ENCODE assay signal across 9 mouse cellular contexts in the genomic region with DNA sequence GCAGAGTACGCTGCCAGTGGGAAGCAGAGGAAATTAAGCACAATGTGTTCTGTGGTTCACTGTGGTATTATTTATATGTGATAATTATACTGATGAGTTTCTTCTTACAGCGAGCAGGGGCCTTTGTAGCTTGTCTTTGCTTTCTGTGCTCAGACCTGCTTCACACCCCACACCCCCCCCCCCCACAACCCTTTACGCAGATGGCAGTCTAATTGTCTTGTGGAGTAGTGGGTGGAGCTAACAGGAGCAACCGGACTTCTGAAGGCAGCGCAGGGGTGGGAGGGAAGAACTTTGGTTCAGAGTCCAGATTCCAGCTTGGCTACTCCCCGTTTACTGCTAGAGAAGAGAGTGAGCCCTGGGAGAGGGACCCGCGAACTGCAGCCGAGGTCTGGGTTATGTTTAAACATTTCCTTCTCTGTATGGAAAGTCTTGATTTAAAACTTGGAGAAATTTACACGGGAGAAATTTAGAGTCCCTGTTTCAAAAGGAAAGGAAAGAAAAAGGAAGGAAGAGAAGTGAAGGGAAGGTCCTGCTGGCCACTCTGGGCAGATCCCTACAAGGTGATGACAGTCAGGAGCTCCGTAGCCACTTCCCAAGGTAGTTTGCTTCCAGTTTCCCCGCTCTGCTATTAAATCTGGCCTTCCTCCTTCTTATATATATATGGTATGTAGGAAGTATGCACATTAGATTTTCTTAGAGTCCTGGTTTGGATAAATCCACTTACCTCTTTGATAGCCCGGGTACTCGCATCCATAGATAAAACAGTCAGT. TPM values are rescaled to one million over a fixed set of nuclear protein-coding genes. Genes with fewer than 3 reads are reported as not detected.
DNase-seq lines count a peak whose midpoint lies in the region; ATAC-seq and TF ChIP-seq lines count a peak whose summit lies in the region.
"Had no signal": no experiment of that assay in that cellular context is flagged by ENCODE, and none has a peak within 500 bp of the region (broad histone marks: within the 10 kb centered on the region; RNA-seq: fewer than 3 reads in every experiment).

No protein-coding gene starts in this region.

- H3K4me1 ChIP-seq in lung, embryonic 15.5 days = peaks cover 17% of the 10 kb centered on the region
- peaks cover 13% of the 10 kb centered on the region; the same call in 1 of the 2 replicates for H3K4me1 ChIP-seq in hindbrain, embryonic 14.5 days (replicated peaks; ENCODE audit: control insufficient read depth, insufficient read depth, low read length)
- H3K4me1 ChIP-seq in limb, embryonic 14.5 days (ENCODE audit: control insufficient read depth, insufficient read depth, low read length) = peaks cover 18% of the 10 kb centered on the region
- H3K4me1 ChIP-seq in small intestine, adult 2 months (ENCODE audit: control insufficient read depth, insufficient read depth, insufficient read length, low read length) = peaks cover 5% of the 10 kb centered on the region; the same call in 1 of the 2 replicates

- WGBS in lung, embryonic 15.5 days = 25% methylated on average over 14 of the region's 14 CpGs
- WGBS in hindbrain, embryonic 14.5 days = 44% methylated on average over 14 of the region's 14 CpGs
- 22% methylated on average over 14 of the region's 14 CpGs for WGBS in limb, embryonic 14.5 days
- WGBS in small intestine, adult 2 months = 15% methylated on average over 14 of the region's 14 CpGs

- no peaks in the 10 kb centered on the region for H3K36me3 ChIP-seq in lung, embryonic 15.5 days
- no peaks in the 10 kb centered on the region for H3K36me3 ChIP-seq in hindbrain, embryonic 14.5 days (replicated peaks; ENCODE audit: control insufficient read depth, insufficient read depth)
- H3K36me3 ChIP-seq in limb, embryonic 14.5 days (ENCODE audit: control insufficient read depth, insufficient read depth, low read length) = no peaks in the 10 kb centered on the region
- H3K36me3 ChIP-seq in small intestine, adult 2 months (ENCODE audit: control insufficient read depth, insufficient read depth, low read length) = no peaks in the 10 kb centered on the region
- H3K36me3 ChIP-seq: G1E had no signal

- H3K4me2 ChIP-seq in lung, embryonic 15.5 days = peak overlapping the region; percentile 50
- H3K4me2 ChIP-seq in hindbrain, embryonic 14.5 days (replicated peaks) = peak overlapping the region; percentile 8; the same call in 1 of the 2 replicates
- H3K4me2 ChIP-seq in limb, embryonic 14.5 days (replicated peaks; ENCODE audit: low read depth, low read length, severe bottlenecking) = peak overlapping the region; percentile 43

- H3K9ac ChIP-seq in lung, embryonic 15.5 days = no peak overlapping the region
- no peak overlapping the region for H3K9ac ChIP-seq in hindbrain, embryonic 14.5 days
- H3K9ac ChIP-seq in limb, embryonic 14.5 days (ENCODE audit: low read depth, low read length, severe bottlenecking) = 0 out of 2 replicates have a peak overlapping the region, but pooled peaks have one; percentile 16

- no peaks in the 10 kb centered on the region for H3K27me3 ChIP-seq in lung, embryonic 15.5 days
- H3K27me3 ChIP-seq in hindbrain, embryonic 14.5 days (ENCODE audit: control insufficient read depth, insufficient read depth, low read length) = no peaks in the 10 kb centered on the region
- no peaks in the 10 kb centered on the region for H3K27me3 ChIP-seq in limb, embryonic 14.5 days (ENCODE audit: control insufficient read depth, insufficient read depth, low read length)
- no peaks in the 10 kb centered on the region for H3K27me3 ChIP-seq in small intestine, adult 2 months (ENCODE audit: control insufficient read depth, insufficient read depth, low read length)

- ATAC-seq in lung, embryonic 15.5 days (ENCODE audit: borderline replicate concordance, extremely low read depth, low FRiP score, low TSS enrichment) = no peak
- ATAC-seq in hindbrain, embryonic 14.5 days (ENCODE audit: low FRiP score) = no peak
- no peak for ATAC-seq in limb, embryonic 14.5 days (ENCODE audit: low FRiP score, low read depth)

- peak overlapping the region; percentile 15; the same call in 1 of the 2 replicates for H3K4me3 ChIP-seq in lung, embryonic 15.5 days
- H3K4me3 ChIP-seq in hindbrain, embryonic 14.5 days (replicated peaks; ENCODE audit: low read length) = no peak overlapping the region
- peak overlapping the region; percentile 10; the same call in 1 of the 2 replicates for H3K4me3 ChIP-seq in limb, embryonic 14.5 days (replicated peaks; ENCODE audit: low read length)
- H3K4me3 ChIP-seq in small intestine, adult 2 months (ENCODE audit: low read depth, low read length) = peak overlapping the region; percentile 42

- DNase-seq in lung, postnatal 4 days = no peak
- DNase-seq in hindbrain, embryonic 14.5 days (ENCODE audit: low spot score) = no peak
- no peak for DNase-seq in limb, embryonic 14.5 days (ENCODE audit: low spot score)
- DNase-seq in adrenal gland, adult 2 months = no peak
- DNase-seq in spleen, postnatal 36 days (ENCODE audit: low spot score in 2 of 2) = no peak
- DNase-seq in cerebellum, adult 18-20 months = no peak

- no peaks in the 10 kb centered on the region for H3K9me3 ChIP-seq in lung, embryonic 15.5 days
- H3K9me3 ChIP-seq in hindbrain, embryonic 14.5 days (ENCODE audit: control insufficient read depth, low read length) = no peaks in the 10 kb centered on the region
- no peaks in the 10 kb centered on the region for H3K9me3 ChIP-seq in limb, embryonic 14.5 days (ENCODE audit: control insufficient read depth, low read length)
- H3K9me3 ChIP-seq: G1E had no signal

- TF ChIP-seq POLR2A in limb, embryonic 14.5 days (IDR thresholded peaks at IDR 0.05; ENCODE audit: borderline replicate concordance, extremely low read depth, insufficient read depth, insufficient read length) = no peak
- TF ChIP-seq POLR2A in small intestine, adult 2 months (IDR thresholded peaks at IDR 0.05; ENCODE audit: low read depth, low read length) = peak; percentile 37; the same call in 1 of the 2 replicates

- TF ChIP-seq CTCF in small intestine, adult 2 months (IDR thresholded peaks at IDR 0.05; ENCODE audit: extremely low read depth, insufficient read length, insufficient replicate concordance, low read depth, low read length) = no peak

- H3K27ac ChIP-seq in lung, embryonic 15.5 days = no peak overlapping the region
- H3K27ac ChIP-seq in hindbrain, embryonic 14.5 days = 0 out of 2 replicates have a peak overlapping the region, but pooled peaks have one; percentile 32
- peak overlapping the region; percentile 33; the same call in 1 of the 2 replicates for H3K27ac ChIP-seq in limb, embryonic 14.5 days (replicated peaks; ENCODE audit: low read depth, low read length)
- peak overlapping the region; percentile 61; the same call in 1 of the 2 replicates for H3K27ac ChIP-seq in small intestine, adult 2 months (ENCODE audit: insufficient read depth, low read depth, low read length)

RNA-seq across cellular contexts. Expression of gene Map3k20, which starts 30.4 kb away (rescaled TPM):
- polyA plus RNA-seq in lung, embryonic 15.5 days (2015; fragmentation: Nextera tagmentation; extraction: Ambion mirVana) = 30.2 and 31.2 TPM in 2 replicates
- 5.1 and 5.2 TPM in 2 replicates for polyA plus RNA-seq in hindbrain, embryonic 14.5 days (2014; fragmentation: Nextera tagmentation; extraction: Ambion mirVana)
- polyA plus RNA-seq in limb, embryonic 14.5 days (2012; rRNA removed) = 13.4 and 14.6 TPM in 2 replicates
- polyA plus RNA-seq in limb, embryonic 14.5 days (2014; fragmentation: Nextera tagmentation; extraction: Ambion mirVana) = 18.2 and 21.1 TPM in 2 replicates
- 5.3 and 6.0 TPM in 2 replicates for polyA plus RNA-seq in small intestine, adult 2 months (2012; rRNA removed)
- 10 to 100 TPM; 25.8 to 27.3 TPM for total RNA-seq in adrenal gland, adult 2 months (2021)
- 3.3 and 5.1 TPM in 2 replicates for polyA plus RNA-seq in adrenal gland, adult 2 months (2012; rRNA removed)
